Mouse (Mus musculus) brain, embryonic 14.5 days (tissue): ENCODE measurements around the gene Sgf29. TPM values are rescaled to one million over a fixed set of nuclear protein-coding genes. Genes with fewer than 3 reads are reported as not detected.
A peak's percentile ranks its signal among the peaks of the same experiment; 100 is the strongest.

ENCODE experiments used
- DNase-seq: peaks from one replicate; pipeline ENCODE4 v3.0.0-alpha.2; 2011; ENCODE audit warnings: low read depth
- CTCF ChIP-seq: fragments of 200-500 bp; IDR thresholded peaks from 2 replicates; pipeline ENCODE4 v1.5.1; 2012; ENCODE audit warnings: inconsistent platforms, mild to moderate bottlenecking, moderate library complexity, borderline replicate concordance; ENCODE audit not compliant: insufficient read depth, insufficient read length; ENCODE audit errors: extremely low read depth
- POLR2A ChIP-seq: fragments of 200-500 bp; IDR thresholded peaks from 2 replicates; pipeline ENCODE4 v1.6.1; 2012; ENCODE audit warnings: mild to moderate bottlenecking, inconsistent platforms, borderline replicate concordance; ENCODE audit not compliant: poor library complexity, insufficient read depth, insufficient read length, severe bottlenecking; ENCODE audit errors: extremely low read depth
- polyA plus RNA-seq: library from polyadenylated mRNA; depleted of rRNA; stranded (reverse); fragments of >200 nt; gene quantifications from 2 replicates; pipeline ENCODE4 v1.2.3, GENCODE M21; 2012

Gene Sgf29
- polyA plus RNA-seq, 1 experiment: 61.5 TPM

- TF ChIP-seq CTCF: peak; percentile 98
- peak; percentile 33; the same call in 1 of the 2 replicates for TF ChIP-seq POLR2A
- peak; percentile 99 for DNase-seq
Observed at GRCm38 (mm10) chr7:126695631-126696207, 46.6 kb downstream of the Sgf29 start, which contains the start of gene Slx1b. Gene Slx1b, minus strand, starts transcription at chr7:126695784.

- no peak for DNase-seq
- no peak for TF ChIP-seq CTCF
- TF ChIP-seq POLR2A: no peak
Observed at GRCm38 (mm10) chr7:126696303-126696702, 47.2 kb downstream of the Sgf29 start.

- no peak for DNase-seq
- TF ChIP-seq CTCF (no peak), POLR2A (no peak)
Observed at GRCm38 (mm10) chr7:126696886-126697285, 47.8 kb downstream of the Sgf29 start.

- TF ChIP-seq POLR2A (no peak), CTCF (no peak)
- DNase-seq: no peak
Observed at GRCm38 (mm10) chr7:126697838-126698237, 48.7 kb downstream of the Sgf29 start.

- TF ChIP-seq CTCF (no peak), POLR2A (no peak)
- DNase-seq: no peak
Observed at GRCm38 (mm10) chr7:126700063-126701015, 51.2 kb downstream of the Sgf29 start.

- peak; percentile 84 for DNase-seq
- TF ChIP-seq POLR2A (no peak), CTCF (peak; percentile 94)
Observed at GRCm38 (mm10) chr7:126701070-126701469, 52.0 kb downstream of the Sgf29 start.

GRCm38 (mm10) chr7:126701559-126702357 lies 52.6 kb downstream of the Sgf29 start:
- no peak for DNase-seq
- TF ChIP-seq CTCF: no peak
- no peak for TF ChIP-seq POLR2A

- TF ChIP-seq POLR2A: no peak
- no peak for TF ChIP-seq CTCF
- no peak for DNase-seq
Observed at GRCm38 (mm10) chr7:126702358-126702757, 53.2 kb downstream of the Sgf29 start.

- TF ChIP-seq CTCF (no peak), POLR2A (no peak)
- DNase-seq: no peak
Observed at GRCm38 (mm10) chr7:126702861-126703756, 54.0 kb downstream of the Sgf29 start.

GRCm38 (mm10) chr7:126703757-126704077 lies 54.6 kb downstream of the Sgf29 start:
- TF ChIP-seq CTCF: no peak
- no peak for TF ChIP-seq POLR2A
- DNase-seq: peak; percentile 46

GRCm38 (mm10) chr7:126704121-126704980 lies 55.2 kb downstream of the Sgf29 start:
- no peak for TF ChIP-seq CTCF
- TF ChIP-seq POLR2A: peak; percentile 73; the same call in 1 of the 2 replicates
- DNase-seq: peak; percentile 91
